Mouse (Mus musculus): Measurements from ENCODE around the gene Dnajc4.

Gene Dnajc4

GRCm38 (mm10) chr19:6992011-6992858 is at the start of gene Dnajc4:
TSS of gene Dnajc4 (minus strand) at chr19:6992572.
- DNase-seq (ENCODE audit: low read depth, low spot score), result peak; percentile 99

- no peak for DNase-seq (ENCODE audit: low read depth, low spot score)
Observed at GRCm38 (mm10) chr19:7041171-7041570, 48.8 kb upstream of the Dnajc4 start.

GRCm38 (mm10) chr19:7040637-7041130 is 48.3 kb upstream of the Dnajc4 start:
- no peak for DNase-seq (ENCODE audit: low read depth, low spot score)

- DNase-seq (ENCODE audit: low read depth, low spot score), result peak; percentile 100
Observed at GRCm38 (mm10) chr19:7039841-7040636, 47.7 kb upstream of the Dnajc4 start, which contains the start of gene Stip1. TSS of gene Stip1 (minus strand) at chr19:7039967.

GRCm38 (mm10) chr19:7039088-7039720 is 46.8 kb upstream of the Dnajc4 start:
- DNase-seq (ENCODE audit: low read depth, low spot score), result peak; percentile 68

GRCm38 (mm10) chr19:7034006-7034405 is 41.6 kb upstream of the Dnajc4 start:
- DNase-seq (ENCODE audit: low read depth, low spot score), result peak; percentile 65

GRCm38 (mm10) chr19:7029531-7029930 is 37.2 kb upstream of the Dnajc4 start:
- DNase-seq (ENCODE audit: low read depth, low spot score), result no peak

- DNase-seq (ENCODE audit: low read depth, low spot score), result peak; percentile 83
Observed at GRCm38 (mm10) chr19:7020224-7020641, 27.9 kb upstream of the Dnajc4 start.

GRCm38 (mm10) chr19:7019191-7019590 is 26.8 kb upstream of the Dnajc4 start, which contains the start of gene Fermt3:
TSS of gene Fermt3 (minus strand) at chr19:7019469.
- no peak for DNase-seq (ENCODE audit: low read depth, low spot score)

- no peak for DNase-seq (ENCODE audit: low read depth, low spot score)
Observed at GRCm38 (mm10) chr19:7018546-7018945, 26.2 kb upstream of the Dnajc4 start.

GRCm38 (mm10) chr19:7017541-7018457 is 25.4 kb upstream of the Dnajc4 start:
- DNase-seq (ENCODE audit: low read depth, low spot score), result no peak

- no peak for DNase-seq (ENCODE audit: low read depth, low spot score)
Observed at GRCm38 (mm10) chr19:7014481-7015135, 22.2 kb upstream of the Dnajc4 start.

GRCm38 (mm10) chr19:7013984-7014383 is 21.6 kb upstream of the Dnajc4 start:
- no peak for DNase-seq (ENCODE audit: low read depth, low spot score)

GRCm38 (mm10) chr19:7012426-7012825 is 20.1 kb upstream of the Dnajc4 start:
- no peak for DNase-seq (ENCODE audit: low read depth, low spot score)

- no peak for DNase-seq (ENCODE audit: low read depth, low spot score)
Observed at GRCm38 (mm10) chr19:7006892-7007593, 14.7 kb upstream of the Dnajc4 start.

- DNase-seq (ENCODE audit: low read depth, low spot score), result peak; percentile 56
Observed at GRCm38 (mm10) chr19:6999360-7000063, 7.1 kb upstream of the Dnajc4 start.

GRCm38 (mm10) chr19:6997721-6998290 is 5.4 kb upstream of the Dnajc4 start:
- no peak for DNase-seq (ENCODE audit: low read depth, low spot score)

GRCm38 (mm10) chr19:6996006-6996405 is 3.6 kb upstream of the Dnajc4 start, which contains the start of the genes Nudt22 and Trpt1:
TSS of gene Nudt22 (minus strand) at chr19:6996117.
TSS of gene Trpt1 (plus strand) at chr19:6996131.
- peak; percentile 96 for DNase-seq (ENCODE audit: low read depth, low spot score)

Measured in ZHBTc4 (cell line).